Mouse (Mus musculus) cerebellum, adult (tissue): ENCODE measurements around the gene Raver2.
"Not testable (repeated sequence)": the region's sequence is repeated elsewhere in the genome, so short reads cannot be mapped to it uniquely, and the experiment has no call there.

Experiments used
- ATAC-seq: cut with Nextera tagmentation; 2 replicates; pipeline ENCODE4 v1.9.2; 2017; ENCODE audit warnings: mild to moderate bottlenecking, moderate library complexity, mixed read lengths; ENCODE audit not compliant: insufficient number of reproducible peaks, low FRiP score, low TSS enrichment

The Raver2 gene

GRCm38 (mm10) chr4:101090630-101091029, 21.8 kb downstream of the Raver2 start:
- ATAC-seq, result not testable (repeated sequence)

- ATAC-seq, result no peak
These were observed 24.5 kb downstream of the Raver2 start for GRCm38 (mm10) chr4:101093292-101093691.

GRCm38 (mm10) chr4:101107122-101107521, 38.3 kb downstream of the Raver2 start:
- ATAC-seq, result peak; percentile 58

- ATAC-seq, result no peak
These were observed 52.2 kb downstream of the Raver2 start for GRCm38 (mm10) chr4:101121002-101121401.

- ATAC-seq, result no peak
These were observed 66.2 kb downstream of the Raver2 start for GRCm38 (mm10) chr4:101135013-101135412.

GRCm38 (mm10) chr4:101135909-101136308, 67.1 kb downstream of the Raver2 start:
- no peak for ATAC-seq

- ATAC-seq, result no peak
These were observed 69.2 kb downstream of the Raver2 start for GRCm38 (mm10) chr4:101137975-101138374.

GRCm38 (mm10) chr4:101141768-101142167, 73.0 kb downstream of the Raver2 start:
- ATAC-seq, result no peak

GRCm38 (mm10) chr4:101143901-101144300, 75.1 kb downstream of the Raver2 start:
- no peak for ATAC-seq

GRCm38 (mm10) chr4:101144361-101144760, 75.6 kb downstream of the Raver2 start:
- no peak for ATAC-seq

GRCm38 (mm10) chr4:101144790-101145189, 76.0 kb downstream of the Raver2 start:
- no peak for ATAC-seq

GRCm38 (mm10) chr4:101146047-101146745, 77.4 kb downstream of the Raver2 start:
- peak; percentile 90 for ATAC-seq

- no peak for ATAC-seq
These were observed 78.3 kb downstream of the Raver2 start for GRCm38 (mm10) chr4:101146891-101147655.

GRCm38 (mm10) chr4:101155541-101155940, 86.8 kb downstream of the Raver2 start:
- ATAC-seq, result no peak

- ATAC-seq, result no peak
These were observed 88.7 kb downstream of the Raver2 start for GRCm38 (mm10) chr4:101157476-101157875.

- ATAC-seq, result no peak
These were observed 89.5 kb downstream of the Raver2 start for GRCm38 (mm10) chr4:101158282-101158681.

GRCm38 (mm10) chr4:101159191-101159764, 90.5 kb downstream of the Raver2 start:
- ATAC-seq, result no peak

GRCm38 (mm10) chr4:101160821-101161220, 92.0 kb downstream of the Raver2 start:
- ATAC-seq, result no peak

GRCm38 (mm10) chr4:101164189-101164588, 95.4 kb downstream of the Raver2 start:
- ATAC-seq, result no peak

- no peak for ATAC-seq
These were observed 95.9 kb downstream of the Raver2 start for GRCm38 (mm10) chr4:101164673-101165072.

- ATAC-seq, result no peak
These were observed 97.0 kb downstream of the Raver2 start for GRCm38 (mm10) chr4:101165776-101166175.
